Mouse (Mus musculus): ENCODE results near the gene Nmbr. TPM values are rescaled to one million over a fixed set of nuclear protein-coding genes. Genes with fewer than 3 reads are reported as not detected.

The Nmbr gene
- total RNA-seq (2015; ENCODE audit: low replicate concordance) (not detected in 2 replicates), total RNA-seq (2017; ENCODE audit: low replicate concordance) (not detected in 2 replicates)

GRCm38 (mm10) chr10:14705072-14706066 is at the start of gene Nmbr, which contains the start of gene Vta1:
Gene Nmbr, plus strand, starts transcription at chr10:14705591.
Gene Vta1, minus strand, starts transcription at chr10:14705560.
- ATAC-seq (replicated peaks; ENCODE audit: low FRiP score, poor library complexity, severe bottlenecking) = peak; percentile 95

- no peak for ATAC-seq (replicated peaks; ENCODE audit: low FRiP score, poor library complexity, severe bottlenecking)
Observed at GRCm38 (mm10) chr10:14660875-14661274, 44.5 kb upstream of the Nmbr start.

- ATAC-seq (replicated peaks; ENCODE audit: low FRiP score, poor library complexity, severe bottlenecking) = no peak
Observed at GRCm38 (mm10) chr10:14666147-14666546, 39.2 kb upstream of the Nmbr start.

- no peak for ATAC-seq (replicated peaks; ENCODE audit: low FRiP score, poor library complexity, severe bottlenecking)
Observed at GRCm38 (mm10) chr10:14685663-14686062, 19.7 kb upstream of the Nmbr start.

- no peak for ATAC-seq (replicated peaks; ENCODE audit: low FRiP score, poor library complexity, severe bottlenecking)
Observed at GRCm38 (mm10) chr10:14688785-14689442, 16.5 kb upstream of the Nmbr start.

GRCm38 (mm10) chr10:14690349-14690748 is 15.0 kb upstream of the Nmbr start:
- ATAC-seq (replicated peaks; ENCODE audit: low FRiP score, poor library complexity, severe bottlenecking) = no peak

- ATAC-seq (replicated peaks; ENCODE audit: low FRiP score, poor library complexity, severe bottlenecking) = no peak
Observed at GRCm38 (mm10) chr10:14703239-14703638, 2.2 kb upstream of the Nmbr start.

GRCm38 (mm10) chr10:14703830-14704420 is 1.5 kb upstream of the Nmbr start:
- no peak for ATAC-seq (replicated peaks; ENCODE audit: low FRiP score, poor library complexity, severe bottlenecking)

- ATAC-seq (replicated peaks; ENCODE audit: low FRiP score, poor library complexity, severe bottlenecking) = no peak
Observed at GRCm38 (mm10) chr10:14718114-14718513, 12.7 kb downstream of the Nmbr start, which contains the start of gene Gje1. Gene Gje1, minus strand, starts transcription at chr10:14718214.

- ATAC-seq (replicated peaks; ENCODE audit: low FRiP score, poor library complexity, severe bottlenecking) = no peak
Observed at GRCm38 (mm10) chr10:14725671-14726070, 20.3 kb downstream of the Nmbr start.

GRCm38 (mm10) chr10:14734285-14734684 is 28.9 kb downstream of the Nmbr start:
- ATAC-seq (replicated peaks; ENCODE audit: low FRiP score, poor library complexity, severe bottlenecking) = no peak

- ATAC-seq (replicated peaks; ENCODE audit: low FRiP score, poor library complexity, severe bottlenecking) = no peak
Observed at GRCm38 (mm10) chr10:14759665-14760558, 54.5 kb downstream of the Nmbr start.

- no peak for ATAC-seq (replicated peaks; ENCODE audit: low FRiP score, poor library complexity, severe bottlenecking)
Observed at GRCm38 (mm10) chr10:14760618-14761017, 55.2 kb downstream of the Nmbr start.

GRCm38 (mm10) chr10:14770227-14770910 is 65.0 kb downstream of the Nmbr start:
- ATAC-seq (replicated peaks; ENCODE audit: low FRiP score, poor library complexity, severe bottlenecking) = no peak

- ATAC-seq (replicated peaks; ENCODE audit: low FRiP score, poor library complexity, severe bottlenecking) = no peak
Observed at GRCm38 (mm10) chr10:14774499-14774898, 69.1 kb downstream of the Nmbr start.

- no peak for ATAC-seq (replicated peaks; ENCODE audit: low FRiP score, poor library complexity, severe bottlenecking)
Observed at GRCm38 (mm10) chr10:14789969-14790368, 84.6 kb downstream of the Nmbr start.

- ATAC-seq (replicated peaks; ENCODE audit: low FRiP score, poor library complexity, severe bottlenecking) = no peak
Observed at GRCm38 (mm10) chr10:14816970-14817369, 111.6 kb downstream of the Nmbr start.

Measured in erythroid progenitor cell, adult 5-6 weeks (primary cell).